Mouse (Mus musculus): ENCODE results near the gene M1ap. TPM values are rescaled to one million over a fixed set of nuclear protein-coding genes. Genes with fewer than 3 reads are reported as not detected.

M1ap gene
- total and polyA plus RNA-seq, 3 experiments: 2.4 to 6.4 (median 3.9) TPM

- no peak for TF ChIP-seq MAZ (IDR thresholded peaks at IDR 0.05; ENCODE audit: low read depth, low read length)
- no peak for TF ChIP-seq MEF2A (IDR thresholded peaks at IDR 0.05; ENCODE audit: borderline replicate concordance, low read depth, low read length)
- TF ChIP-seq PAX5 (IDR thresholded peaks at IDR 0.05; ENCODE audit: low read length): no peak
- no peak for TF ChIP-seq NELFE (IDR thresholded peaks at IDR 0.05; ENCODE audit: low read depth, low read length)
- TF ChIP-seq ETS1 (conservative IDR thresholded peaks at IDR 0.05; ENCODE audit: low read depth, low read length): no peak
- H3K4me3 ChIP-seq (replicated peaks in 1 of 3; ENCODE audit: low read depth in 2 of 3, low read length in 2 of 3, poor library complexity in 1 of 3): no peak overlapping the region
- H3K36me3 ChIP-seq (replicated peaks in 1 of 2; ENCODE audit: control insufficient read depth in 1 of 2, insufficient read depth in 1 of 2, low read length in 1 of 2): no peaks in the 10 kb centered on the region
- in situ Hi-C loops (cut with MboI; ENCODE audit: low pct_ligation_motif_present, low pct_unique_long_range_greater_than_20kb, low sequenced_read_pairs): no loop called here
- H3K9ac ChIP-seq (ENCODE audit: insufficient read depth, low read depth): no peak overlapping the region
- H3K27ac ChIP-seq (ENCODE audit: insufficient read depth, low read depth): no peak overlapping the region
- H3K79me2 ChIP-seq (replicated peaks; ENCODE audit: control insufficient read depth, extremely low read depth, insufficient read depth, poor library complexity, severe bottlenecking): no peaks in the 10 kb centered on the region
- H3K4me2 ChIP-seq (ENCODE audit: insufficient read depth, low read depth, poor library complexity, severe bottlenecking): no peak overlapping the region
- dilution Hi-C loops (cut with MboI; ENCODE audit: extremely low pct_ligation_motif_present, extremely low pct_unique_long_range_greater_than_20kb, low sequenced_read_pairs): no loop called here
- H3K4me1 ChIP-seq (ENCODE audit: control insufficient read depth in 1 of 2, insufficient read depth in 2 of 2): peaks cover 6 to 21% of the 10 kb centered on the region in 2 experiments; a peak in 3 of 4 replicates
- DNase-seq (ENCODE audit: extremely low read depth): no peak
- no peaks in the 10 kb centered on the region for H3K27me3 ChIP-seq (replicated peaks)
- H3K9me3 ChIP-seq (replicated peaks; ENCODE audit: low read length): no peaks in the 10 kb centered on the region
Measured at GRCm38 (mm10) chr6:82906985-82907384, 39.7 kb upstream of the M1ap start.

GRCm38 (mm10) chr6:82908034-82908433 is 38.7 kb upstream of the M1ap start:
- Histone ChIP-seq H3K9ac (ENCODE audit: insufficient read depth, low read depth) (no peak overlapping the region), H3K4me1 (ENCODE audit: control insufficient read depth in 1 of 2, insufficient read depth in 2 of 2) (peaks cover 6 to 21% of the 10 kb centered on the region in 2 experiments; a peak in 3 of 4 replicates), H3K27ac (ENCODE audit: insufficient read depth, low read depth) (no peak overlapping the region), H3K9me3 (replicated peaks; ENCODE audit: low read length) (no peaks in the 10 kb centered on the region), H3K4me3 (replicated peaks in 1 of 3; ENCODE audit: low read depth in 2 of 3, low read length in 2 of 3, poor library complexity in 1 of 3) (no peak overlapping the region), H3K4me2 (ENCODE audit: insufficient read depth, low read depth, poor library complexity, severe bottlenecking) (no peak overlapping the region), H3K36me3 (replicated peaks in 1 of 2; ENCODE audit: control insufficient read depth in 1 of 2, insufficient read depth in 1 of 2, low read length in 1 of 2) (no peaks in the 10 kb centered on the region), H3K27me3 (replicated peaks) (no peaks in the 10 kb centered on the region), H3K79me2 (replicated peaks; ENCODE audit: control insufficient read depth, extremely low read depth, insufficient read depth, poor library complexity, severe bottlenecking) (no peaks in the 10 kb centered on the region)
- no peak for TF ChIP-seq POLR2AphosphoS2 (IDR thresholded peaks at IDR 0.05; ENCODE audit: low read depth, low read length)
- no peak for TF ChIP-seq JUN (IDR thresholded peaks at IDR 0.05; ENCODE audit: insufficient read depth, low read depth, low read length)
- no peak for TF ChIP-seq SIN3A (IDR thresholded peaks at IDR 0.05; ENCODE audit: low read length)
- no peak for TF ChIP-seq ETS1 (conservative IDR thresholded peaks at IDR 0.05; ENCODE audit: low read depth, low read length)
- TF ChIP-seq CTCF (conservative IDR thresholded peaks at IDR 0.05 in 1 of 2, IDR thresholded peaks at IDR 0.05 in 1 of 2; ENCODE audit: low read depth in 2 of 2, low read length in 2 of 2): no peak
- TF ChIP-seq CHD2 (IDR thresholded peaks at IDR 0.05; ENCODE audit: low read length): no peak
- TF ChIP-seq NRF1 (IDR thresholded peaks at IDR 0.05; ENCODE audit: low read depth, low read length): no peak
- TF ChIP-seq ELF1 (IDR thresholded peaks at IDR 0.05; ENCODE audit: low read depth, low read length): no peak
- no peak for TF ChIP-seq USF2 (conservative IDR thresholded peaks at IDR 0.05; ENCODE audit: low read depth, low read length)
- TF ChIP-seq TCF12 (IDR thresholded peaks at IDR 0.05; ENCODE audit: low read depth, low read length): no peak
- TF ChIP-seq NELFE (IDR thresholded peaks at IDR 0.05; ENCODE audit: low read depth, low read length): no peak
- TF ChIP-seq IRF4 (IDR thresholded peaks at IDR 0.05; ENCODE audit: low read depth, low read length): no peak
- no peak for TF ChIP-seq HCFC1 (IDR thresholded peaks at IDR 0.05; ENCODE audit: low read depth, low read length)
- TF ChIP-seq ZC3H11A (IDR thresholded peaks at IDR 0.05; ENCODE audit: low read depth, low read length): no peak
- TF ChIP-seq BHLHE40 (IDR thresholded peaks at IDR 0.05; ENCODE audit: low read depth, low read length): no peak
- TF ChIP-seq KAT2A (IDR thresholded peaks at IDR 0.05; ENCODE audit: insufficient replicate concordance, low read length): no peak
- TF ChIP-seq POLR2A (IDR thresholded peaks at IDR 0.05; ENCODE audit: low read depth, low read length): no peak
- dilution Hi-C loops (cut with MboI; ENCODE audit: extremely low pct_ligation_motif_present, extremely low pct_unique_long_range_greater_than_20kb, low sequenced_read_pairs): no loop called here
- in situ Hi-C loops (cut with MboI; ENCODE audit: low pct_ligation_motif_present, low pct_unique_long_range_greater_than_20kb, low sequenced_read_pairs): no loop called here
- no peak for DNase-seq (ENCODE audit: extremely low read depth)

Data from CH12.LX (cell line).